Mouse (Mus musculus) megakaryocyte, embryonic 14.5 days (primary cell): ENCODE results near the gene Calm2. TPM values are rescaled to one million over a fixed set of nuclear protein-coding genes. Genes with fewer than 3 reads are reported as not detected.
A peak's percentile ranks its signal among the peaks of the same experiment; 100 is the strongest.

Experiments
- H3K27me3 ChIP-seq: replicated peaks from 2 replicates; pipeline ENCODE3; 2012; ENCODE audit warnings: inconsistent platforms
- H3K36me3 ChIP-seq: replicated peaks from 2 replicates; pipeline ENCODE3; 2012; ENCODE audit warnings: low read length, inconsistent platforms, mixed read lengths
- H3K4me1 ChIP-seq: 2 replicates; pipeline ENCODE4 v1.6.1; 2012; ENCODE audit warnings: inconsistent platforms
- H3K4me3 ChIP-seq: replicated peaks from 2 replicates; pipeline ENCODE3; 2012; ENCODE audit warnings: moderate library complexity, mild to moderate bottlenecking, inconsistent platforms
- H3K9me3 ChIP-seq: 2 replicates; pipeline ENCODE4 v1.6.1; 2012; ENCODE audit warnings: inconsistent platforms
- FLI1 ChIP-seq: IDR thresholded peaks from 2 replicates; pipeline ENCODE4 v1.6.1; 2012; ENCODE audit warnings: low read length, inconsistent platforms, mixed read lengths
- GATA1 ChIP-seq: IDR thresholded peaks from 3 replicates; pipeline ENCODE4 v1.6.1; 2012; ENCODE audit warnings: mixed read lengths, low read length, inconsistent platforms, borderline replicate concordance
- polyA plus RNA-seq: library from polyadenylated mRNA; stranded (reverse); fragments of >175 nt; gene quantifications from 2 replicates; pipeline ENCODE4 v1.2.3, GENCODE M21; 2012; ENCODE audit warnings: low replicate concordance; ENCODE audit not compliant: insufficient read depth

The Calm2 gene
- polyA plus RNA-seq, 1 experiment, result 36.6 TPM

DNA sequence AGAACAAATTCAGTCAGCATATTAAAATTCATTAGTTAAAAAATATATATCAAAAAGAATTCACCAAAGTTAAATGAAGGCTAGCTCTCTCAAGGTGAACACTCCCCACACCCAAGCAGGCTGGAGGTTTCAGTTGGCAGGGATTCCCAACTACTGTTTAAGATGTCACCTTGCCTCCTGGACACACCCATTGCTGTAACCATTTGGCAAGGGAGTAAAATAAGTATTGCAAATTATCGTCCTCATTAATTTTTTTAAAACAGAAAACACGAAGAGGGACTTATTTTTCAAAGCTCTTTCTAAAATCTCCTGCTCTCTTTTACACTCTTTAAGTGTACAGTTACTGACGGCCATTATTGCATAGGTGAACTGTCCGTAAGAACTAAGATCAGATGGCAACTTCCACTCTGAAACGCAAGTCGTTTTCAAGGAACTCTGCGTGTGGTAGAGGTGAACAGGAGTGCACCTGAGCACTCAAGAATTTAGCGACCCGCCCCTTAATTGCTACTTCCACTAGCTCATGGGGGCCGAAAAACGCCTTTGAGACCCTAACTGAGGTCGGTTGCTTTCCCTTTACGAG, 1.3 kb downstream of the Calm2 start:
- peaks cover 30% of the 10 kb centered on the region for H3K36me3 ChIP-seq
- no peaks in the 10 kb centered on the region for H3K9me3 ChIP-seq
- no peak for TF ChIP-seq FLI1
- no peak for TF ChIP-seq GATA1
- H3K27me3 ChIP-seq, result no peaks in the 10 kb centered on the region
- H3K4me3 ChIP-seq, result peak overlapping the region; percentile 96
- peaks cover 58% of the 10 kb centered on the region for H3K4me1 ChIP-seq

DNA sequence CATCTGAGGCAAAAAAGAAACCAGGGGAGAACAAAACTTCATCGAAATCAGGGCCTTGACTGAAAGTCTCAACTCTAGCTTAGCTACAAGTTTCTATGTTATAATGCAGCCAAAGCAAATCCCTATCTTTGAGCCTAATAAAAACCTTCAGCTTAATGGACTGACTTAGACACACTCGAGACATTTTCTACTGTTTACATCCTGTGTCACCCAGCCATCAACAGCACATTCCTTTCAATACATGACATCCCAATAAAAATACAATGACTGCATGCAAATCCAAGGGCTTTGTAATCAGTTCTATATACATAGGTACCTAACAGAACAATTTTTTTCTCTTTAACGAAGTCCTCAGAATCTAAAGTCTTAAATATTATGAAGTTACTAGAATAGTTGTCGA, 2.0 kb downstream of the Calm2 start:
- peak overlapping the region; percentile 96 for H3K4me3 ChIP-seq

DNA sequence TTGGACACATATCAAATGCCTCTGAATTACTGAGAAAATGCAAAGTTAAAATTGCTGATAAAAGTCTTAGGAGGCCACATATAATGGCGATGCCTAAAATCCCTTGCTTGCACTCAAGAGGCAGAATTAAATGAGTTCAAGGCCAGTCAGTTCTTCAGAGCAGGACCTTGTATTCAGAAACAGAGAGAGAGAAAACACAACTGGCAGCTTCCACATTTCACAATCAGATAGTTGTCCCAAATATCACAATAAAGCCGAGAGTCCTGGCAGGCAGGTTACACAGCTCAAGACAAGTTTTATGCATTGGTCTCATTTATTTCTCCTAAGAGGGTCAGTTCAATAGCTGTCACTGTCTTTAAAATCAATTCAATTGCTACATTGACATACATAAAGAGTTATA, 5.2 kb downstream of the Calm2 start:
- Histone ChIP-seq H3K27me3 (no peaks in the 10 kb centered on the region), H3K4me1 (peaks cover 57% of the 10 kb centered on the region), H3K36me3 (peaks cover 46% of the 10 kb centered on the region), H3K9me3 (no peaks in the 10 kb centered on the region), H3K4me3 (no peak overlapping the region)
- no peak for TF ChIP-seq GATA1
- TF ChIP-seq FLI1, result no peak

More for the DNA sequence above, 2.0 kb downstream of the Calm2 start:
- H3K9me3 ChIP-seq, result no peaks in the 10 kb centered on the region
- TF ChIP-seq FLI1 (no peak), GATA1 (no peak)
- H3K27me3 ChIP-seq, result no peaks in the 10 kb centered on the region
- peaks cover 36% of the 10 kb centered on the region for H3K36me3 ChIP-seq
- peaks cover 62% of the 10 kb centered on the region for H3K4me1 ChIP-seq

DNA sequence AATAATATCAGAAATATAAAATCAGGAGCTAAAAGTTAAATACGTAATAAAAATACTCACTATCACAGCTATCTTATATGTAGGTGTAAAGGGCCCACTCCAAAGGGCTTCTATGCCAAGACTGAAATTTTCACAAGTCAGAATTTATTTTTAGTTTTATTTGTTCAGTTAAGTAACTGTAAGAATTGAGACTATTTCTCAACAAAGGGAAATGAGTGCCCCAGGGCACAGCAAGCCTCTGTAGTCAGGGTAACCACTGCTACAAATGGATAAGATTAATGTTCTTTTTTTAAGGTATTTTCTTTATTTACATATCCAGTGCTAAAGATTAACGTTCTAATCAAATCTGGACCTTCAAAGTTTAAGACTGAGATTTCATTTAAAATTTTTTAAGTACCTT, 7.3 kb downstream of the Calm2 start:
- Histone ChIP-seq H3K36me3 (peaks cover 63% of the 10 kb centered on the region), H3K4me3 (no peak overlapping the region)

DNA sequence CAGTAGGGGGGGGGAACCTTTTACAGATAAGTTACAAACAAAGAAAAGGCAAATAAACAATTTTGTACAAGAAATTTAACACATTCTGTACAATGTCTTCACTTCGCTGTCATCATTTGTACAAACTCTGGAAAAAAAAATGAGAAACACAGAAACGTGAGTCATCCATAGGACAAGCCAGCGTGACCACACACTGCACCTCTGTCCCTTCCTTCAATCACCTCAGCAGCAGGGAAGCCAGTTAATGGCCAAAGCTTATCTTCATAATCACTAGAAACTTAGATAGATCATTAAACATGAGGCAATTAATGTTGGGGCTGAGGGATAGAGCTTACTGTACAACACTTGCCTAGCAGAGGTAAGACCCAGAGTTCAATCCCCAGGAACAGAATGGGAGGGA, 12.8 kb downstream of the Calm2 start:
- Histone ChIP-seq H3K9me3 (no peaks in the 10 kb centered on the region), H3K27me3 (no peaks in the 10 kb centered on the region), H3K36me3 (peaks cover 74% of the 10 kb centered on the region), H3K4me3 (no peak overlapping the region), H3K4me1 (peaks cover 21% of the 10 kb centered on the region)
- no peak for TF ChIP-seq GATA1
- TF ChIP-seq FLI1, result no peak

More for the DNA sequence above, 7.3 kb downstream of the Calm2 start:
- TF ChIP-seq GATA1, result no peak
- no peak for TF ChIP-seq FLI1
- no peaks in the 10 kb centered on the region for H3K9me3 ChIP-seq
- H3K4me1 ChIP-seq, result peaks cover 53% of the 10 kb centered on the region
- H3K27me3 ChIP-seq, result no peaks in the 10 kb centered on the region

DNA sequence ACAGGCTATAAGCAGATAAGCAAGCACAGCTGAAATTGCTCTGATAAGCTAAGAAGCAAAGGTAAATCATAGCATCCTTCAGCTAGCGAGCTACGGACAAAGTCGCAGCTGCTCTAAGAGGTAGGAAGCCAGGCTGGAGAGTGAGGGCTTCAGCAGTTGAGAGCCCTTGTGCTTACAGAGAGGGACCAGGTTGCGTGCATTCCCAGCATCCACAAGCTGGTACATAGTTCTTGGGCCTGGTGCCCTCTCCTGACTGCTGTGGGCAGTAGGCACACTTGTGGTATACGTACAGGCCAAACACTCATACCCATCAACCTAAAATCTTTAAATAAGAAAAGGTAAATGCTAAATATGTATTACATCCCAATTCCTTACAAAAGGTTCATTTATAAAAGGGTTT, 14.0 kb downstream of the Calm2 start:
- Histone ChIP-seq H3K27me3 (no peaks in the 10 kb centered on the region), H3K4me3 (no peak overlapping the region), H3K9me3 (no peaks in the 10 kb centered on the region), H3K4me1 (peaks cover 16% of the 10 kb centered on the region), H3K36me3 (peaks cover 78% of the 10 kb centered on the region)
- TF ChIP-seq FLI1, result no peak
- no peak for TF ChIP-seq GATA1

DNA sequence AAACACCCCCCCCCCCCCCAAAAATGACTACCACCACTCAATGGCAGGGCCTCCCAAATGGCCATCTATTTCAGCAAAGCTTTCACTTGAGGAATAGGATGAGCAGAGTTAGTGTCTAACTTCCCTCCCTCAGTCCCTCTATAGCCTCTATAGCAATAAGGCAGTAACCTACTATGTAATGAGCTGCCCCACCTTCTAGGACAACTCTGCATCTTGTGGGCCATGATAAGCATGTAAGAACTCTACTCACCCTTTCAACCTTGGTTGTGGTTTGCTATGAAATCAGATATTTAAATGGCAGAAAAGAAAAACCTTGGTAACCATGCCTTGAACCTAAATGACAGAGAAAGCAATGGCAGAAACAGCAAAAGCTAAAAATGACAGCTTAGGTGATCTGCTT, 14.4 kb downstream of the Calm2 start:
- Histone ChIP-seq H3K27me3 (no peaks in the 10 kb centered on the region), H3K9me3 (0 out of 2 replicates have a peak, but pooled peaks cover 3% of the 10 kb centered on the region), H3K4me1 (peaks cover 11% of the 10 kb centered on the region), H3K4me3 (no peak overlapping the region), H3K36me3 (peaks cover 82% of the 10 kb centered on the region)
- no peak for TF ChIP-seq FLI1
- no peak for TF ChIP-seq GATA1

DNA sequence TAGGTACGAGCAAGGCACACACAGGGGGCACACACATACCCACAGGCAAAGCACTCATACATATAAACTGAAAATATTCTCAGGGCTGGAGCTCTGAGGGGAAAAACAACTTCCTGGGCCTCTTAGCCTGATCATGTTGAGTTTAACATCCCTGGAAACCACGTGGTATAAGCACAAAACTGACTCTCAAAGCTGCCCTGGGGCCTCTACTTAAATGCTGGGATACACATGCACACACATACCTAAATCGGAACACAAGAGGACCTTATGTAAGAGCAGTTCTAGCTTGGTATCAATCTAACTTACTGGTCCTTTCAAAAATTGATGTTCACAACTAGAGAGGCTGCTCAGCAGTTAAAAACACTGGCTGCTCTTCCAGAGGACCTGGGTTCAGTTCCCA, 17.3 kb downstream of the Calm2 start:
- H3K4me3 ChIP-seq, result no peak overlapping the region
- H3K9me3 ChIP-seq, result peaks cover 8% of the 10 kb centered on the region; the same call in 1 of the 2 replicates
- peaks cover 61% of the 10 kb centered on the region for H3K36me3 ChIP-seq
- no peak for TF ChIP-seq GATA1
- no peak for TF ChIP-seq FLI1
- H3K27me3 ChIP-seq, result no peaks in the 10 kb centered on the region
- peaks cover 4% of the 10 kb centered on the region; the same call in 1 of the 2 replicates for H3K4me1 ChIP-seq

DNA sequence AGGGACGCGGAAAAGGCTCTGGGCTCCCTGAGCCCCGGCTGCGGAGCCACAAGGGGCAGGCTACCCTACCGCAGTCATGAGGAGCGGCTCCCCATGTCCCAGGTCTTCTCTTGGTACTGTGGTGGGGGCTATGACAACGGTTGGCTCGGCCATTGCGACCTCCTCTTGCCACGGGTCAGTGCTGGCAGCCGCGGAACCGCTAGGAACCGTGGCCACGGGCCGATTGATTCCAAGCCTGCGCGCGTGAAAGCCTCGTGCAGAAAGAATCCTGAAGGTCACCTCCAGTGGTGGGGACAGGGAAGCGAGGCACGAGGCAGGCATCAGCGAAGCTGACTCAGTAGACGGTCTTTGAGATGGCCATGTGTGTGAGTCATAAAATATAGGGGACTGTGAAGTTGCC, 19.2 kb downstream of the Calm2 start, which contains the start of gene Stpg4:
Stpg4 (minus strand) TSS at position 231 of the 400 bp plus-strand sequence.
- no peak for TF ChIP-seq GATA1
- no peak for TF ChIP-seq FLI1
- Histone ChIP-seq H3K27me3 (no peaks in the 10 kb centered on the region), H3K4me3 (no peak within 1 kb of the TSS), H3K36me3 (peaks cover 46% of the 10 kb centered on the region), H3K4me1 (peaks cover 4% of the 10 kb centered on the region; the same call in 1 of the 2 replicates), H3K9me3 (peaks cover 8% of the 10 kb centered on the region; the same call in 1 of the 2 replicates)

DNA sequence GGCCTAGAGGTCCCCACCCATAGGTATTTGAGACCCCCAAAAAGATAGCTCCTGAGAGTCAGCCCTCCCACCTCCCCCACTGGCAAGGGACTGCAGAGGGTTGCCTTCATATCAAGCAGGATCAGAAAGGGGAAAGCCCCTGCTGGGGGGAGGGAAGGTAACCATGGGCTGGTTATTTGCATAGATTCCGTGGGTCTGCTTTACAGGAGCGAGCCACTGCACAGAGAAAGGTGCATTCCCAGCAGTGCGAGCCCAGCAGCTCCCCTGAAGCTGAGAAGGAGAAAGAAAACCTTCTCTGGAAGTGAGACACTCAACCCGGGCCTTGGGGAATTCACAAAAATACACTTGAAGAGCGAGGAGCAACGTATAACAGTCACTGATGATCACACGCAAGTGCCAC, 28.7 kb downstream of the Calm2 start:
- Histone ChIP-seq H3K9me3 (no peaks in the 10 kb centered on the region), H3K4me1 (no peaks in the 10 kb centered on the region), H3K4me3 (no peak overlapping the region), H3K36me3 (no peaks in the 10 kb centered on the region), H3K27me3 (peaks cover 20% of the 10 kb centered on the region)
- TF ChIP-seq GATA1 (no peak), FLI1 (no peak)

DNA sequence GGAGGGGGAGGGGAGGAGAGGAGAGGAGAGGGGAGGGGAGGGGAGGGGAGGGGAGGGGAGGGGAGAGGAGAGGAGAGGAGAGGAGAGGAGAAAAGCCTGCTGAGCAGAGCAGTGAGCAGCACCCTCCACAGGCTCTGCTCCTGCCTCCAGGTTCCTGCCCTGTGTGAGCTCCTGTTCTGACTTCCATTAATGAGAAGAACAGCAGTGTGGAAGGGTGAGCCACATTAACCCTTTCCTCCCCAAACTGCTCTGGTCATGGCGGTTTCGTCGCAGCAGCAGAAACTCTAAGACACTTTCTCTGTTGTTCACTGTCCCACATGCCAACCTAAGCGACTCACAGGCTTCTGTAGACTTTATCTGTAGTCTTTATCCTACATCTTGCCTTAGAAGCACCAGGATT, 40.1 kb downstream of the Calm2 start:
- no peak for TF ChIP-seq FLI1
- TF ChIP-seq GATA1, result no peak
- peaks cover 4% of the 10 kb centered on the region for H3K27me3 ChIP-seq
- H3K4me3 ChIP-seq, result no peak overlapping the region
- H3K36me3 ChIP-seq, result no peaks in the 10 kb centered on the region
- no peaks in the 10 kb centered on the region for H3K4me1 ChIP-seq
- peaks cover 6% of the 10 kb centered on the region for H3K9me3 ChIP-seq
